Mouse (Mus musculus) gastrocnemius, postnatal 10 days (tissue): ENCODE results near the gene Ric8b. TPM values are rescaled to one million over a fixed set of nuclear protein-coding genes. Genes with fewer than 3 reads are reported as not detected.

Source experiments
- DNase-seq: peaks from one replicate; pipeline ENCODE4 v3.0.0; 2021; ENCODE audit warnings: mixed read lengths
- total RNA-seq, 2 experiments: library from RNA; stranded (reverse); gene quantifications; 2 replicates each; pipeline ENCODE4 v1.2.3; 2021

The Ric8b gene
- total RNA-seq, 2 experiments from 2014 or later, result 42.0 to 48.3 TPM

DNA sequence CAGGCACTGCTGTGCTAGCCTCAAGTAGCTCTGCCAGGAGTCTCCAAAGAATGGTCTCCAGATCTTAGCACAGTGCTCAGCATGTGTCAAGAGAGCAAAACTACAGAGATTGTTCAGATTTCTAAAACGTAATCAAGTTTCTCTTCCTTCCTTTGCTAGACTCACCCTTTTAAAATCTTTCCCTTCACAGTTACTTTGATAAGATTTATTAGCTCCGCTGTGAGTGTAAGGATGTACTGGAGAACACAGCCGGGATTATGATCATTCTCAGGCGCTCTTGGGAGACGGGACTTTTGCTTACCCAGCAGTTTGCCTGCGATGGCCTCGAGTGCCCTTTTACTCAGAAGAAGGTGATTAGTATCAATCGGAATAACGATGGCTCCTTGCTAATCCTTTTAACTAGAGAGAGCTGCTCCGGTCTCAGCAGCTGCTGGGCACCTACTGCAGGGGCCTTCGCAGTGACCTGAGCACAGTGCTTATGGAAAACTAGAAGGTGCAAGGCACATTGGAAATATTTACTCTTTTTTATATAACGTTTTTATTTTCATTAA lies 43.0 kb downstream of the Ric8b start:
- no peak for DNase-seq

DNA sequence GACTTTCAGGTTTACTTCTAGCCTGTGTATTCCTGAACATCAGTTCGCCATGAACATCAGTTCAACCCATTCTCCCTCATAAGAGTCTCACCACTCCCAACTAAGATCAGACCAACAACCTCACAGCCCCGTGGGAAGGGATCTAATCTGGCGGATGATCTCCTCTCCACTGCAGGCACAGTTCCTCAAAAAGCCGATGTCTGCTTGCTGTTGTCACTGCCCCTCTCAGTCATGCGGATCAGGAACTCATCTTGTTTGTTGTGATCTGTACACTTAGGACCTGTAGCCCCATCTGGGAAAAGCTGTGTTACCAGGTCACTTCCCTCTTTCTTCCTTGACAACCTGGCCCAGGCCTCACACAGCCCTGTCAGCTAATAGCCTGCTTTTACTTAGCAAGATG lies 45.7 kb downstream of the Ric8b start:
- no peak for DNase-seq

DNA sequence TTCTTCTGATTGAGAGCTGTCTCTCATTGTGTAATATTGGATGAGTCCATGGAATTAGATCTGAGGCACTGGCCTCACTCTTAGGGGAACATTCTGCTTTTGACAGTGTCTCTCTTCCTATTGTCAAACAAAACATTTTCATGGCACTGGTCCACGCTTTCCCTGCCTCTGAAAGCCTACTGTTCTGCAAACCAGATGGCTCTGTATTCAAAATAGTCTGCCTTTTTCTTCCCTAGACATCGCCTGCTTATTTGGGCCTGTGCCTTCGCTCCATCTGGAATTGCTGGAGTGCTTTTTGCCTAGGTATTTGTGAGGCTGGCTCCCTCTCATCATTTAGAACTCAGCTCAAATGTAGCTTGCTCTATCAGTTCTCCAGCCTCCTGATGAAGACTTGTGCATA lies 46.3 kb downstream of the Ric8b start:
- no peak for DNase-seq

DNA sequence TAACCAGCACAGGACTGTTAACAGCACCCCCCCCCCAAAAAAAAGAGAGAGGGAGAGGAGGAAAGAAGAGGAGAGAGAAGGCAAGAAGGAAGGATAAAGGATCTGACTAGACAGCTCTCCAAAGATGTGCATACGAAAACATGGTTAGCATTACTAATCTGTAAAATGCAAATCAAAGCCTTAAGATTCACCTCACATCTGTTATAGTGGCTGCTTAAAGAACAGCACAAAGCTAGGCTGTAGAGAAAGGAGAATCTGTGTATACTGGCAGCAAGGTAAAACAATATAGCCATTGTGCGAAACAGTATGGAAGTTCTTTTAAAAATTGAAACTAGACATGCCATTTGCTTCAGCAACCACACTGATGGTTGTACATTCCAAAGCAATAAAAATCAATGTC lies 49.1 kb downstream of the Ric8b start:
- DNase-seq, result no peak

DNA sequence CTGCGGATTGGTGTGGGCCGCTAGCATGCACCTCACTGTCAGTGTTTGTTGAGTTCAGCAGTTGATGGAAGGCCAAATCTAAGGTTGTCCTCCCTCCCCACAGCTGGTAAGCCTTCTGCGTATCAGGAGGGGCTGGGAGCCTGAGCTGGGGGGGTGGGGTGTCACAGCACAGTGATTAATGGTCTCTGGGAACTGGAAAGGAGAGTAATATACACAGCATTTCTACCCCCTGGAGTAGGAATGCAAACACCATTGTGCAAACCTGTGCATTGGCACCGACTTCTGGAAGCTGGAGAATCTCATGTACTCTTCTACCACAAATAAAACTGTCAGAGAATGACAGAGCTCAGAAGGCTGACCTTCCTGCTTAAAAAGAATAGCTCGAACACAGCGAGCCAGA lies 50.2 kb downstream of the Ric8b start:
- no peak for DNase-seq

DNA sequence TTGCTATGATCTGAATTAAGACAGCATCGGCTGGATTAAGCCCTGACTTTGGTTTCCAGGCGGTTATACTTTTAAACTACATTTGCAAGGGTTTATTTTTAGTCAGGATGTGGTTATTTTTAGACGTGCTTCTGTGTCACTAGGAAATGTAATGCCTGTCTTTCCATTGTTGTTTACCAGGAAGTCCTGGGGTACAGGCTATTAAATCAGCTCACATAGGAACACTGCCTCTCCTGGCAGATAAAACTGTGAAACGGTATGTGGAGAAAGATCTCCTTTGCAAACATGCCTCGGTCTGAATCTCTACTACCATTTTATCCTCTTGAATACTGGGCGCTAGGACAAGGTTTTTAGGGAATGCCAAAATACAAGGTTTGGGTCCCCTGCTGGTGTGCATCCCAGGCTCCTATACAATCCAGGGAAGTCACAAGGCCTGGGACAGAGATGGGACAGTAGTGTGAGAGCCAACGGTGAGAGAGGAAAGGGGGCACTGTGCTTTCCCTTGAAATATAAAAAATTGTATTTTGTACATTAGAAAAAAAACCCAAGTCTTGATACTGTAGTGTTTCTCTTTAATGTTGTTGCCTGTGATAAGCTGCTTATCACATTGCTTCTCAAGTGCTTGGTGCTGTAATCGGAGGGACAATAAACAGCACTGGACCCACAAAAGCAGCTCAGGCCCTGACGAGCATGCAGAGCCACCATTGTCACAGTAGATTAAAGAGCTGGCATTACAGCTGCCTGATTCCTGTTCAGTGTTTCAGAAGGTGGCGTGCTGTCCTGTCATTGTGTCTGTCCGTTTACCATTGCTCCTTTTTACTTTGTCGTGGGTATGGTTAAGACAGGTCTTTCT lies 51.7 kb downstream of the Ric8b start:
- no peak for DNase-seq

DNA sequence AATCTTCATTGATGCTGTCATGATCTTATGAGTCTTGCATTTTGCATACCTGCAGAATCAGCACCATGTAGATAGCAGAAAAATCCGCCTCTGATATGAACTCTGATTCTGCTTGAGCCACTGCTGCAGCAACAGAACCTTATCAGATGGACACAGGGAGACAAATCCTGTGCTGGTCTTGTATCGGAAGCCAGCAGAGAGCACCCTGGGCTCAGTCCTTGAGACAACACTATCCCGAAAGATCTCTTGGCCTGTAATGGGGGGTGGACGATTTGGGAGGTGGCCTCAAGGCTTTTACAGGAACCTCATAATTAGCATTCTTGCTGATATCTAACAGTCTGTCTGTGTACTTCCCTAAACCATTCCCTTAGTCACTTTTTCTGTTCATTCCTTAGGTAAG lies 57.8 kb downstream of the Ric8b start:
- no peak for DNase-seq

DNA sequence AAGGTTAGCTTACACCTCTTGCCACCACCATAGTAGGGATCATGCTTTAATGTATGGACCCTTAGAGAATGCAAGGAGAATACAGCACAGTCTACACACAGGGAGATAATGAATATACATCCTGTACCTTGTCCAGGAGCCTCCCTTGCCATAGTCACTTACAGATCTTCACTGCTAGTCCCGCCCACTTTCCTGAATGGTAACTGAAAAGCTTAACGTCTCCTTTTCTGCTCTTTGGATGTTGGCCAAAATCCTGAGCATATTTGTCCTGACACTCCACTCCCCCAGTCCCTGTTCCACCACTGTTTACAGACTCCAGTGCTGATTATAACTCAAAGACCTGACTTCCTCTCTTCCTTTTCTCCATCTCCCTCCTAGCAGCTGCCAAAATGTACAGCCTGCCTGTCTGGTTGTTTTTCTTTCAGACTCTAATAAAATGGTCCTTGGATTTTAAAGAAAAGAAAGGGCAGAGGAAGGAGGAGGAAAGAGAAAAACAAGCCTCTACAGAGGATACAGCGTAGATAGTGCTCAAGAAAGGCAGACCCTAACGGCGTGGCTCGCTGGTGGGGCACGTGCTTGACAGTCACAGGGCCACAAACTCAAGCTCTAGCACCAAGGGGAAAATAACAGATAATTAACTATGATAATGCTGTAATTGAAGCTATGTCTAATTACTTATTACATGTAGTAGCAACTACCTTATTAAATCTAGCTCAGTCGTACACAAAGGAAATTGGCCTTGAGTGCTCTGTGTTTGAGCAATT lies 59.4 kb downstream of the Ric8b start:
- DNase-seq, result no peak

DNA sequence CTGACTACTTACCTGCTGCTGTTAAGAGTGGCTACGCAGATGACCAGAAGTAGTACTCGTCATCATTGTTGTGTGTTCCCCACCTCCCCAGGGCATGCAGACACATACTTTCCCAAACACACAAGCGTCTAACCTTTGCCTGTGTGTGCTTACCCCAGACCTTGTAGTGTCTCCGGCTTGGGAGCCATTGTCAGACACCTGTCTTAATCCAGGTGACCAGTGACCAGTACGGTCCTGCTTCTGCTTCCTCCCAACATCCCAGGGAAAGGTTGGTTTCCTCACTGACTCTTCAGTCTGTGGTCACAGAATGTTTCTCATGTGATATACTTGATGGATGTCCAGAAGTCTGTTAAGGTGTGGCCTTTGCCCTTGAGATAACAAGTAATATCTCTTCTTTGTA lies 62.9 kb downstream of the Ric8b start:
- no peak for DNase-seq

DNA sequence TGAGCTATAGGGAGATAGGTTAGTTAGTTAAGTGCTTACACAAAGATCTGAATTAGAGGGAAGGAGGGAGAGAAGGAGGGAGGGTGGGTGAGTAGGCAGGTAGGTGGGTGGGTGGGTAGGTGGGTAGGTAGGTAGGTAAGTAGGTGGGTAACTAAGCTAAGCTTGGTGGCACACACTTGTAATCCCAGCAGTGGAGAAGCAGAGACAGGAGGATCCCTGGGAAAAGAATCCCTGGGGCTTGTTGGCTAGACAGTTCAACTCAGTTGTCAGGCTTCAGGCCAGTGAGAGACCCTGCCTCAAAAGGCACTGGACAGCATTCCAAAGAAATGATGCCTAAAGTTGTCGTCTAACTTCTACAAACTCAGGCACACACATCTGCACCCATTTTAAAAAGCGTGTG lies 64.0 kb downstream of the Ric8b start:
- DNase-seq, result no peak

DNA sequence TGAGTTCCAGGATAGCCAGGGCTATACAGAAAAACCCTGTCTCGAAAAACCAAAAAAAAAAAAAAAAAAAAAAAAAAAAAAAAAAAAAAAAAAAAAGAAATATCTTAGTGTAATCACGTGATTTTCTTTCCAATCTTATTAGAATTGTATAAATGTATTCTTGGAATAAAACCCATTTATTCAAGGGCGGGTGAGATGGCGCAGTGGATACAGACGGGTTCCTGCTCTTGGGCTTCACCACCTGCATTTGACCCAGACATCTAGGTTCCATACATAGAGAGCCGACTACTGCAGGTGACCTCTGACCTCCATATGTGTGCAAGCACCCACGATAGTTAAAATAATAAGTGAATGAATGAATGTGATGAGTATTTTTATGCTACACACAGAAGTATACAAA lies 65.3 kb downstream of the Ric8b start:
- no peak for DNase-seq

DNA sequence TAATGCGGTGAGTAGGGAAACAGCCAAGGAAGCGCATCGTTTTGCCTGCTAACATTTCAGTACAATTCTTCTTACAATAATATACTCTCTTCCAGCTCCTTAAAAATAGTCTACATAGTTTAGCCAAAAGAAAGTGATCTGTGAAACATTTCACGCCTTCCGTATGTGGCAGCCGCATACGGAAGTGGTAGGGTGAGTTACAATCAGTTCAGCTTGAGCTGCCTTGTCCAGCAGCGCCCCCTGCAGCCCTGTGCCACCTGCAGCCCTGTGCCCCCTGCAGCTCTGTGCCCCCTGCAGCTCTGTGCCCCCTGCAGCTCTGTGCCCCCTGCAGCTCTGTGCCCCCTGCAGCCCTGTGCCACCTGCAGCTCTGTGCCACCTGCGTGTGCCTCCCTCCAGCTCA lies 68.5 kb downstream of the Ric8b start:
- peak; percentile 75 for DNase-seq

DNA sequence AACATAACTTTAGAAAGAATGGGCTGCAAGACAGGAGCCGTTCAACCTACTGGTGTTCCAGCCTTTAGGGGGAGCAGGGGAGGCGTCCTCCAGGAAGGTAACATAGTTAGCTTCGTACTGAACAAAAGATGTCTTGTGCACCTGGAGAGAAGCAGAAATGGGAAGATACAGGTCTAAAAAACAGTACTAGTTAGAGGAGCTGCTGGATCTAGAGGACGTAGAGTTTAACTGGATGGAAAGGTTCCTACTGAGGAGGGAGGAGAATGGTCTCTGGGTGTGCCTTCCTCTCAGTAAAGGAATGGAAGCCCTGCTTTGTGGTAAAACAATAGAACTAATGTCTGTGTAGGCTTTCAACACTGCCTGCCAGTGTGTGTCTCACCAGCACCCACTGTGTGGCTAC lies 70.2 kb downstream of the Ric8b start:
- DNase-seq, result no peak

DNA sequence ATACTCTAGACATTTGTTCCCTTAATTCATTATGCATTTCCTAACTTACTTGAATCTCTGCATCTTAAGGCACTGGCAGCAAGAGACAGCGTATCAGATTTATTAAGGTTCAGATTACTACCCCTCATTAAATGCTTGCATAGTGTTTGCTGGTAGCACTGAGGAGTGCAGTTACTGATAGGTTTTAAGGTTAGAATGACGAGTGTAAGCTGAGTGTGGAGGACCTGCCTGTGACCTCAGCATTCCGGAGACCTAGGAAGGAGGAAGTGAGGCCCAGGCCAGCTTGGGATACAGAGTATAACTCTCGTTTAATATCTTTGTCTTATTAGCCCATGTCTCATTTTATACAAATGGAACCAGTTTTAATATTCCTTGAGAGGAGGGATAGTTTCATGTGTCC lies 71.2 kb downstream of the Ric8b start:
- no peak for DNase-seq

DNA sequence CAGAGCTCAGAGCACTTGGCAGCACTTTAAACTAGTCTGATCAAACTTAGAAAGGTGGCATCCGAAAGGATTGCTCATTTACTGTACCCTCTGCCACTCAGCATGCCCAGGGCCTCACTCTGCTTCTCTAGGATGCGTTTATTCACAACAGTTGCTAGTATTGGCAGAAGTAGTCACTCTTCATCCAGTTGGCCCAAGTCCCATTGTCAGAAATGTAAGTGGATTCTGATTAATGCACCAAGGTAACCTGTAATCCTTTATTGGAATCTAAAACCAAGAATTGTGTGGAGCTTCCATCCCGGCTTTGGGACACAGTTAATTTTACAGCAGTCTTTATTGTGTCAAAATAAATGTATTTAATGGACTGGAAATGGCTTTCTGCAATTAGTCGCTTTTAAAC lies 76.9 kb downstream of the Ric8b start:
- DNase-seq, result no peak

DNA sequence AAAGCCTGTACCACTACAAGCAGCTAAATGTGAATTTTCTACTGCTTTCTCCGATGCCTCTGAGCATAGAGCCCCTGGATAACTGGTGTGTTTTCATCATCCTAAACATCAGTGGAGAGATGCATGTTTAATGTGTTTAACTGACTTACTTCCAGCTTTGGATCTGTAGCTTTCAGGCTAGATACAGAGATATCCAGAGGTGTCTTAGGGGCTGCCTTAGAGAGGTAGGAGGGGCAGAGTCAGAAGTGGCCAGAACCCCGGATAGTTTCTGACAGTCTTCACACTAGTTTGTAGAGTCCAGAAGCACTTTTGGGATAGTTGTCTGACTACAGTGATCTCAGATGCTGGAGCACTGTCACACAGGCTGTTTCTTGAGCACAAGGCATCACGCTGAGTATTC lies 77.6 kb downstream of the Ric8b start:
- no peak for DNase-seq

DNA sequence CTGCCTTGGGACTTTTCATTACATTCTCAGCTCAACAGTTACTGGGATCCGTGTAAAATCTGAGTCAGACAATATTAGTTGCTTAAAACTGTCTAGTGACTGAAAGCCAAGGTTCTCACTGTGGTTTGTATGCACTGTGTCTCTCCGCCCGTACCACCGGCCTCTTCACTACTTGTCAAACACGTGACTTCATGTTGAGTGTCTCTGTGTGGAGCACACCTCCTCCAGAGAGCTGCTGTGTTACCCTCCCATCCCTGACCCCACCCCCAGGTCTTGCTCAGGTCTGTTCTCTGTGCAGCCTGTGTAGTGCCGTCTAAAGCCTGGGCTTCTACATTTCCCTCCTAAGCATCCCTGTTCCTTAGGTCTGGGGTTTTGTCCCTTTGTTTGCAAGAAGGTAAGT lies 79.0 kb downstream of the Ric8b start:
- DNase-seq, result peak; percentile 1

DNA sequence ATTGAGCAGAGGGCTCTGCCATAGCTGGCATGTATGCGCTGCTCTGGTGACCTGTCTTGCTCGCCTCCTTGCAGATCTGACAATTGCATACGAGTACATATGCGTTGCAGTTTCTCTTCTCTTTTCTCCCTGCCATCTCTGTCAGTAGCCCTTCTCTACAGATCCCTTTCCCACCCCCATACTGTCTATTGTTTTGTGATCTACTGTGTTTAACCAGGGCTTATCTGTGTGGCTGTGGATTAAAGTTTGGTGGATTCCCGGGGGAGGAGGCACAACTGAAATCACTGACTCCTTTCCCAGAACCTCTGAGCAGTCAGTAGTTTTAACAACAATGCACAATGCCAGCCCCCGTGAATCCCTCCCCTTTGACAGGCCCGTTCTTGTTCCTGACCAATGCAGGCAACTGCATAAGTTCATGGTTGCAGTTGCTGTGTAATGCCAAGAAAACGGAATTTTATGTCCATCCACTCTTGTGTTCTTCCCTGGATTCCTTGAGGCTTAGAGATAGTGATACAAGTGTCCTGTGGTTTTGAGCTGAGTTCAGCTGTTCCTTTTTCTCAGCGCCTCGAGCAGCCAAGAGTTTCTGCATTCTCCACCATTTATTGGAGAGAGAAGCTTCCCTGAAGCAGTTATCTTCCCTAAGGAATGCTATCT lies 80.3 kb downstream of the Ric8b start:
- no peak for DNase-seq

DNA sequence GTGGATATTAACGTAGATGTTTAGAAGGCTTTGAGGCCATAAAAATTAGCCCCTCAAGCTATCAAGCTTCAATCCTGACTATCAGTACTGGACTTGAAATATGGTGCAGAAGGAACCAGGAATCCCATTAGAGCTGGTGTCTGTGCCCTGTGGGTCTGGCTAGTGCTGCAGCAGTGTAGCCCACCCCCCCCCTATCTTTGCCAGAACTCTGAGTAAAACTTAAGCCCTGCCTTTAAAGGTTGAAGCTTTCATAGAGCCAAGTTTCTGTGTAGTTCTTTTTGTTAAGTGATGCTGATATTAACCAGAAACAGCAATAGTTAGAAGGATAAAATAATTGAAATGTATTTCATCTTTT lies 80.8 kb downstream of the Ric8b start:
- no peak for DNase-seq

DNA sequence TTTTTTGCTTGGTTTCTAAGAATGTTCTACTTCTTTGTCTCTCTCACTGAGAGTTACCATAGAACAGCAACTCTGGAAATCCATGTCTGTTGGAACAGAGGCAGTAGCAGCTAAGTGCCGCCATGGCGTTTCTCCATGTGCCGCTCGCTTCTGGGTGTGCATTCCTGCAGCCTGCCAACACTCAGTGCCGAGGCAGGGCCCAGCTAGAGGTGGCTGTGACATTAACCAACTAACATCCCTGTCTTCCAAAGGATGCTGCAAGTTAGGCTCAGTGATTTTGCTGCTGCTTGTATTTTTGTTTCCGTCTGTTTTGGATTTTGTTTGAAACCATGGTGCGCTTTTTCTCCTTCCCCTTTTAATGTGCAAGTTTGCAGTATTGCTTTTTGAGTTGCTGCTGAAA lies 84.5 kb downstream of the Ric8b start:
- DNase-seq, result peak; percentile 51

DNA sequence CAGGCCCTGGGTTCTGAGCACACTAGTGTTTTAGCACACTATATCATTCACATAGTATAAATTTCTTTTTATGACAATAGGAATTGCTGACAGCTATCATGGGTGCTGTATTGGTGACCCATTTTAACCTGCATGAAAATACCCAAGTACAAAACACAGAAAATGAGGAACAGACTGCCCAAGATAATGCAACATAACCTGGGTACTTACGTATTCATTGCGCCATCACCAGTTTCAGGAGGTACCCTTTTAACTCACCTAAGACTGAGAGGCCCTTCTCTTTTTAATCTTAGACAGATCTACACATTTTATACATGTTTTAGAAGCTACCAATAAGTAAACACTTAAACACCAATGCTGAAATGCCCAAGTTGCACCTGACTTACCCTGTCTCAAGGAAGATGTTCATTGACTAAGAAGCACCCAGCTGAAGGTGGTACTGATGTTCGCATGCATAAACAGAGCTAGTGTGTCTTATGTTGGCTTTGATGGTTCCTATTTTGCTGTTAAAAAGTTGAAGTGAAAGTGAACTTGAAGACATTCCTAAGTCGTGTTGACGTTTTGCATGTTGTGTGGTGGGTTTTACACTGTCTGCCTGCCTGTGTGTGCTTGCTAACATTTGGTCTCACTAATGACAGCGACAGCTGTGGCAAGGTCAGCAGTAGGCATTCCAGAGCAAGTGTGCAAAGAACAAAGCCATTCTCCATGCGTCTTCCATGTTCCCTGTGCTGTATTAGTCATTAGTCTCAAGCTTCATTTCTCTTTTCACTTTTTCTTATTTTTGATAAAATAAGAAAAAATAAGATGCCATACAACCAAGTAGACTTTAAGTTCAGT lies 86.0 kb downstream of the Ric8b start:
- DNase-seq, result no peak
